Mouse (Mus musculus): ENCODE measurements around the gene Unc119b. TPM values are rescaled to one million over a fixed set of nuclear protein-coding genes. Genes with fewer than 3 reads are reported as not detected.

Unc119b gene
- polyA plus RNA-seq, 1 experiment from 2014 or later: 65.9 TPM

Other genes starting within 250 kb of the Unc119b start
- gene Oasl2, start 238.0 kb downstream of the Unc119b start, polyA plus RNA-seq (2016; fragmentation: Nextera tagmentation; extraction: Ambion mirVana): 1.4 and 2.0 TPM in 2 replicates
- 0.19 TPM in 1 of 2 replicates, not detected in the other for gene Oasl1, start 211.7 kb downstream of the Unc119b start, polyA plus RNA-seq (2016; fragmentation: Nextera tagmentation; extraction: Ambion mirVana)
- gene 2210016L21Rik, start 192.8 kb downstream of the Unc119b start, polyA plus RNA-seq (2016; fragmentation: Nextera tagmentation; extraction: Ambion mirVana): 62.9 and 63.1 TPM in 2 replicates
- gene Hnf1a, start 163.9 kb downstream of the Unc119b start, polyA plus RNA-seq (2016; fragmentation: Nextera tagmentation; extraction: Ambion mirVana): 0.05 and 0.07 TPM in 2 replicates
- gene Sppl3, start 123.8 kb downstream of the Unc119b start, polyA plus RNA-seq (2016; fragmentation: Nextera tagmentation; extraction: Ambion mirVana): 16.6 and 17.0 TPM in 2 replicates
- gene Gm10401, start 36.7 kb downstream of the Unc119b start, polyA plus RNA-seq (2016; fragmentation: Nextera tagmentation; extraction: Ambion mirVana): 25.3 and 31.3 TPM in 2 replicates
- gene Acads, start 15.6 kb downstream of the Unc119b start, polyA plus RNA-seq (2016; fragmentation: Nextera tagmentation; extraction: Ambion mirVana): 38.1 and 38.5 TPM in 2 replicates
- gene Mlec, start 23.2 kb upstream of the Unc119b start, polyA plus RNA-seq (2016; fragmentation: Nextera tagmentation; extraction: Ambion mirVana): 50.0 and 57.1 TPM in 2 replicates
- 2.3 and 3.6 TPM in 2 replicates for gene Cabp1, start 59.4 kb upstream of the Unc119b start, polyA plus RNA-seq (2016; fragmentation: Nextera tagmentation; extraction: Ambion mirVana)
- 76.7 and 79.0 TPM in 2 replicates for gene Pop5, start 100.9 kb upstream of the Unc119b start, polyA plus RNA-seq (2016; fragmentation: Nextera tagmentation; extraction: Ambion mirVana)
- gene Rnf10, start 137.9 kb upstream of the Unc119b start, polyA plus RNA-seq (2016; fragmentation: Nextera tagmentation; extraction: Ambion mirVana): 196 and 208 TPM in 2 replicates
- gene Coq5, start 144.7 kb upstream of the Unc119b start, polyA plus RNA-seq (2016; fragmentation: Nextera tagmentation; extraction: Ambion mirVana): 48.5 and 52.8 TPM in 2 replicates
- gene Dynll1, start 166.0 kb upstream of the Unc119b start, polyA plus RNA-seq (2016; fragmentation: Nextera tagmentation; extraction: Ambion mirVana): 1,312 and 1,433 TPM in 2 replicates
- 346 and 358 TPM in 2 replicates for gene Srsf9, start 192.2 kb upstream of the Unc119b start, polyA plus RNA-seq (2016; fragmentation: Nextera tagmentation; extraction: Ambion mirVana)
- 39.7 and 43.6 TPM in 2 replicates for gene Gatc, start 206.2 kb upstream of the Unc119b start, polyA plus RNA-seq (2016; fragmentation: Nextera tagmentation; extraction: Ambion mirVana)
- gene Triap1, start 206.2 kb upstream of the Unc119b start, polyA plus RNA-seq (2016; fragmentation: Nextera tagmentation; extraction: Ambion mirVana): 50.8 and 57.3 TPM in 2 replicates
- 768 and 803 TPM in 2 replicates for gene Cox6a1, start 214.0 kb upstream of the Unc119b start, polyA plus RNA-seq (2016; fragmentation: Nextera tagmentation; extraction: Ambion mirVana)